Mouse (Mus musculus) liver, adult 2 months (tissue): Measurements from ENCODE around the gene Calm1. TPM values are rescaled to one million over a fixed set of nuclear protein-coding genes. Genes with fewer than 3 reads are reported as not detected.

Source experiments
- DNase-seq: peaks from one replicate; pipeline ENCODE4 v3.0.0-alpha.2; 2011; ENCODE audit warnings: low read depth, low spot score; ENCODE audit errors: extremely low read depth
- H3K27ac ChIP-seq: fragments of 200-500 bp; replicated peaks from 2 replicates; pipeline ENCODE4 v1.5.1; 2012; ENCODE audit warnings: low read depth, mild to moderate bottlenecking, control low read depth, inconsistent platforms, low read length; ENCODE audit not compliant: insufficient read depth
- H3K27me3 ChIP-seq: fragments of 200-500 bp; 2 replicates; pipeline ENCODE4 v1.6.1; 2012; ENCODE audit warnings: mild to moderate bottlenecking, moderate library complexity, low read length, inconsistent platforms; ENCODE audit not compliant: control insufficient read depth, insufficient read depth
- H3K36me3 ChIP-seq: fragments of 200-500 bp; 2 replicates; pipeline ENCODE4 v1.6.1; 2012; ENCODE audit warnings: low read length, inconsistent platforms; ENCODE audit not compliant: control insufficient read depth, insufficient read depth
- H3K4me1 ChIP-seq: fragments of 200-500 bp; 2 replicates; pipeline ENCODE4 v1.6.1; 2011; ENCODE audit warnings: low read length; ENCODE audit not compliant: control insufficient read depth, insufficient read depth
- H3K4me3 ChIP-seq: fragments of 200-500 bp; 2 replicates; pipeline ENCODE4 v1.5.1; 2011; ENCODE audit warnings: low read depth, mild to moderate bottlenecking, control low read depth, low read length, moderate library complexity; ENCODE audit not compliant: insufficient read depth
- H3K79me2 ChIP-seq: fragments of 200-500 bp; 2 replicates; pipeline ENCODE4 v1.6.1; 2012; ENCODE audit warnings: inconsistent platforms, mild to moderate bottlenecking, low read length, moderate library complexity; ENCODE audit not compliant: control insufficient read depth, insufficient read depth
- H3K9ac ChIP-seq: fragments of 200-500 bp; 2 replicates; pipeline ENCODE4 v1.6.1; 2012; ENCODE audit warnings: low read depth, mild to moderate bottlenecking, control low read depth, inconsistent platforms, low read length
- CTCF ChIP-seq: fragments of 200-500 bp; IDR thresholded peaks from 2 replicates; pipeline ENCODE4 v1.5.1; 2011; ENCODE audit warnings: low read depth, low read length, control low read depth
- POLR2A ChIP-seq: fragments of 200-500 bp; IDR thresholded peaks from 2 replicates; pipeline ENCODE4 v1.6.1; 2011; ENCODE audit warnings: low read length, control low read depth; ENCODE audit not compliant: insufficient read depth; ENCODE audit errors: extremely low read depth
- WGBS: fragments of 180-500 bp; shearing (Covaris S2); methylation state at CpG from one replicate; pipeline ENCODE4 v1.1.7; 2018; 5-methylcytosine and 5-hydroxymethylcytosine counted together
- polyA plus RNA-seq: library from polyadenylated mRNA; depleted of rRNA; stranded (reverse); fragments of >200 nt; gene quantifications from 2 replicates; pipeline ENCODE4 v1.2.3, GENCODE M21; 2012; rRNA removed
- total RNA-seq: library from RNA; depleted of rRNA; stranded (reverse); fragments of >200 nt; gene quantifications from 2 replicates; pipeline ENCODE4 v1.2.3, GENCODE M21; 2014; rRNA removed

The Calm1 gene
- total and polyA plus RNA-seq, 2 experiments, result 114 to 123 TPM

DNA sequence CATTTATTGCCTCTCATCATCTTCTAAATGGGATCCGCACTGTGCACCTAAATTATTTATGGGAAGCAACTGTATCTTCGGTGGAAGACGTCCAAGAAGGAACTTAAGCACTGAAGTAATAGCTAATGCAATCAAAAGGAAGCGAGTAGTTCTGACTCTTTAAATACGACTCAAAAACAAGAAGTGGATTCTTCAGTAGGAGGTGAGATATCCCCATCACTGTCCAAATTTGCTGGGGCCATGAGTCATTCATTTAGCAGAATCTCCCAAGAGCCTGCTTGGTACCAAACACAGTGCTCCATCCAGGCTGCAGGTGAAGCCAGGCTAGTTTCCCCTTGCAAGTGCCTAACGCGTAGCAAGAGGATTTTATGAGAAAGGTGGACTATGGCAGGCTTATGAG lies 49.9 kb downstream of the Calm1 start:
- H3K4me1 ChIP-seq, result no peaks in the 10 kb centered on the region
- 90% methylated on average over 7 of the region's 7 CpGs for WGBS
- no peak overlapping the region for H3K4me3 ChIP-seq
- no peaks in the 10 kb centered on the region for H3K79me2 ChIP-seq
- H3K9ac ChIP-seq, result no peak overlapping the region
- no peak overlapping the region for H3K27ac ChIP-seq
- no peaks in the 10 kb centered on the region for H3K27me3 ChIP-seq
- TF ChIP-seq POLR2A (no peak), CTCF (no peak)
- DNase-seq, result no peak
- no peaks in the 10 kb centered on the region for H3K36me3 ChIP-seq

DNA sequence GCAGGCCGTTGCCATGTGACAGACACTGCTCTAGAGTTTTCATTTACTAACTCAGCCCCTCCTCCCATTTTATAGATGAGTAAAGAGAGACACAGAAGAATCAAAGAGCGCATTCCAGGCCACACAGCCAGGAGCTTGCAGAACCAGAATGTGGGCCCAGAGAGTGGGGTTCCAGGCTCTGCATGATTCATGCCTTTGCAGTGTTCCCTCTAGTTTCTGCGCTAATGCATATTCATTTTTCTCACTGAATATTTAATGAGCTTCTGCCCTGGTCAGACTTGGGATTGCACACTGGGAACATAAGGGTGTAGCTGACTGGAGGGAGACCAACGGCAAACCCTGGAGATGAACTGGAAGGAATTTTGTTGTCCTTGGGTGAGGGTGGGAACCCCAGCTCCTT lies 55.2 kb downstream of the Calm1 start:
- no peak for DNase-seq
- WGBS, result 91% methylated on average over 4 of the region's 4 CpGs
- H3K27me3 ChIP-seq, result no peaks in the 10 kb centered on the region
- no peak overlapping the region for H3K9ac ChIP-seq
- H3K4me3 ChIP-seq, result no peak overlapping the region
- TF ChIP-seq CTCF, result no peak
- no peak for TF ChIP-seq POLR2A
- no peaks in the 10 kb centered on the region for H3K4me1 ChIP-seq
- no peaks in the 10 kb centered on the region for H3K36me3 ChIP-seq
- no peak overlapping the region for H3K27ac ChIP-seq
- no peaks in the 10 kb centered on the region for H3K79me2 ChIP-seq

DNA sequence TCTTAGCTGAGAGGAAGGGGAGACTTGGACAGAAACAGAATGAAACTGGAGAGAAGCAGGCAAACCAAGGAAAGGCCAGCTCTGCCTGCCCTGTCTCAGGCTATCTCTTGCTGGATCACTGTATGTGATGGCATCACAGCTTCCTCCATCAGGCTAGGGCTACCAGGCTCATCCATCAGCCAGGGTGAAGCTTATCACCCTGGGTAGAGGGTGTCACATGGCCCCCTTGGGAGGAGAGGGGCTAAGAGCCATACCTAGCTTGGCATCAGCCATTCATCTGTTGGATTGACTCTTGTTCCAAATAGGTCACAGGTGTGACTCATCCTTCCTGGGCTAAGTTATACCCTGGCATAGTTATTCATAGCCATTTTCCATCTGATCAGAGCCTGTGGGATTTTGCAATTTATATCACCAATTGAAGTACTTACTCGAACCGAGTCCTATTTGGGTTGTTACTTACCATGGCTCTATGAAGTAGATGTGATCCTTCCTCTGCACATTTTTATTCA lies 56.3 kb downstream of the Calm1 start:
- H3K4me1 ChIP-seq, result no peaks in the 10 kb centered on the region
- TF ChIP-seq CTCF (no peak), POLR2A (no peak)
- no peaks in the 10 kb centered on the region for H3K27me3 ChIP-seq
- no peaks in the 10 kb centered on the region for H3K79me2 ChIP-seq
- H3K27ac ChIP-seq, result no peak overlapping the region
- H3K9ac ChIP-seq, result no peak overlapping the region
- WGBS, result 93% methylated on average over 2 of the region's 2 CpGs
- no peaks in the 10 kb centered on the region for H3K36me3 ChIP-seq
- H3K4me3 ChIP-seq, result no peak overlapping the region
- DNase-seq, result no peak

DNA sequence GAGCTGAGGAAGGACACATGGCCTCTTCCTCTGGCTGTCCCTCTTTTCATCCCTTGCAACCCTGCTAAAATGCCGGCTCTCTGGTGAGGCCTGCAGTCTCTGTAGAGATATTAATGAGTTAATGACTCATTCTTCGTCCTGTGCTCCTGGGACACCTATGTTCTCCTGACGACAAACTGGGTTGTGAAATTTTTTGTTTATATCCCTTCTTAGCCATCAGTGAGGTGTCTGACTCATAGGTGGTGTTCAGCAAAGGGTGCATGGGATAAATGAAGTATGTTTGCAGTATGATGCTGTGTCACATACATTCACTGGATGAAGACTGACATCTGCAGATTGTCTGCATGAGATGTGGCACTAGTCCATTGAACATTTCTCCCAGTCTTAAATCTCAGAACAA lies 58.5 kb downstream of the Calm1 start:
- 72% methylated on average over 3 of the region's 3 CpGs for WGBS
- no peak overlapping the region for H3K27ac ChIP-seq
- H3K4me1 ChIP-seq, result no peaks in the 10 kb centered on the region
- no peak for DNase-seq
- H3K79me2 ChIP-seq, result no peaks in the 10 kb centered on the region
- no peak for TF ChIP-seq CTCF
- no peak for TF ChIP-seq POLR2A
- no peak overlapping the region for H3K9ac ChIP-seq
- H3K36me3 ChIP-seq, result no peaks in the 10 kb centered on the region
- no peak overlapping the region for H3K4me3 ChIP-seq
- no peaks in the 10 kb centered on the region for H3K27me3 ChIP-seq

Other genes with a start within 250 kb of the Calm1 start
- gene Kcnk13, start 234.9 kb upstream of the Calm1 start, total RNA-seq, result 0.34 and 0.65 TPM in 2 replicates
- 0.22 and 0.23 TPM in 2 replicates for gene Kcnk13, start 234.9 kb upstream of the Calm1 start, polyA plus RNA-seq
- gene Psmc1, start 89.3 kb upstream of the Calm1 start, total RNA-seq, result 89.4 and 104 TPM in 2 replicates
- 42.8 and 47.3 TPM in 2 replicates for gene Psmc1, start 89.3 kb upstream of the Calm1 start, polyA plus RNA-seq
- gene Nrde2, start 39.8 kb upstream of the Calm1 start, total RNA-seq, result 6.8 and 8.1 TPM in 2 replicates
- 3.4 and 4.5 TPM in 2 replicates for gene Nrde2, start 39.8 kb upstream of the Calm1 start, polyA plus RNA-seq